Mouse (Mus musculus) brain, embryonic 14.5 days (tissue): ENCODE results near the gene Il21. TPM values are rescaled to one million over a fixed set of nuclear protein-coding genes. Genes with fewer than 3 reads are reported as not detected.

Experiments used
- DNase-seq: peaks from one replicate; pipeline ENCODE4 v3.0.0-alpha.2; 2011; ENCODE audit warnings: low read depth
- CTCF ChIP-seq: fragments of 200-500 bp; IDR thresholded peaks from 2 replicates; pipeline ENCODE4 v1.5.1; 2012; ENCODE audit warnings: inconsistent platforms, mild to moderate bottlenecking, moderate library complexity, borderline replicate concordance; ENCODE audit not compliant: insufficient read depth, insufficient read length; ENCODE audit errors: extremely low read depth
- POLR2A ChIP-seq: fragments of 200-500 bp; IDR thresholded peaks from 2 replicates; pipeline ENCODE4 v1.6.1; 2012; ENCODE audit warnings: mild to moderate bottlenecking, inconsistent platforms, borderline replicate concordance; ENCODE audit not compliant: poor library complexity, insufficient read depth, insufficient read length, severe bottlenecking; ENCODE audit errors: extremely low read depth
- polyA plus RNA-seq: library from polyadenylated mRNA; depleted of rRNA; stranded (reverse); fragments of >200 nt; gene quantifications from 2 replicates; pipeline ENCODE4 v1.2.3, GENCODE M21; 2012

The Il21 gene
- polyA plus RNA-seq, 1 experiment, result not detected

DNA sequence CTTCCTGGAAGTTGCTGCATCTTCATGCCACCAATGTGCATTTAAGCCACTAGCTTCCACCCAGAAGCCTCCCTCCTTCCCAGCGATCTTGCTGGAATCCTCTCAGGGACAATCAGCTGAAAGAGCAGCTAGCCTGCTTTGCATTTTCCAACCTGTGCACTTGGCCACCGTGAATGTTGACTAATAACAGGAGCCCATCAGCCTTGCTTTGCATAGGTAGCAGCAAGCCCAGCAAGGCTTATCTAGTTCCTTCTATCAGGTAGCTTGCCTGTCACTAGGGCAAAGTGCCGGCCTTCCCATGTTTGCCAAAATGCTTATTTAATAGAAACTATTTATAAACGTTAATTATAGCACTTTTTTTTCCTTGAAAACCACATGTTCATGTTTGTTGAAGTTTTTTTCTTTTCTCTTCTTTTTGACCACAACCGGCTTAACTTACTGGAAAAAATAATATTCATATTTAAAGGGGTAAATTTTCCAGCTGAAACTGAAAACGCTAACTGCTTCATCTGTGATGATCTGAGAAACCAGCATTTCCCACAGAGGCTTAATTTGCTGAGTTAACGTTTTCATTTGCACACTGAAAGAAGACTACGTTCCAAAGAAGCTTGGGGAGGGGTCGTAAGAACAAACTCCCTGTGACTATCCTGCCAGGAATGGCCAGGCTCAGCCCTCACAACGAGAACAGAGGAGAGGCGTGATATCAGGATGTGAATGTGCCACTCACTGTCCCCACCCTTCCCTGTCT is 3.2 kb downstream of the Il21 start:
- TF ChIP-seq CTCF (no peak), POLR2A (no peak)

DNA sequence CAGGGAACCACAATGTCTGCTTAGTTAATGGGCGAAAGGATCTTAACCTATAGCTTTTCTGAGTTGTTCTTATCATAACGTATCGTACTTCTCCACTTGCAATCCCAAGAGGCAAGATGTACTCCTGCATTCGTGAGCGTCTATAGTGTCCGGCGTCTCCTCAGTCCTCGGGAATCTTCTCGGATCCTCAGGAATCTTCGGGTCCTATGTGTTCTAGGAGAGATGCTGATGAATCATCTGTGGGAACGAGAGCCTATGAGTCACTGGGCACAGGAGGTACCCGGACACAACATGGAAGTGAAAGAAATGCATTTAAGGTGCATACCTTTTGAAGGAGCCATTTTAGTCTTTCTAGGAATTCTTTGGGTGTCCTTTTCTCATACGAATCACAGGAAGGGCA is 7.3 kb downstream of the Il21 start:
- no peak for DNase-seq
- TF ChIP-seq POLR2A (no peak), CTCF (no peak)

More for the DNA sequence above, 3.2 kb downstream of the Il21 start:
- no peak for DNase-seq

DNA sequence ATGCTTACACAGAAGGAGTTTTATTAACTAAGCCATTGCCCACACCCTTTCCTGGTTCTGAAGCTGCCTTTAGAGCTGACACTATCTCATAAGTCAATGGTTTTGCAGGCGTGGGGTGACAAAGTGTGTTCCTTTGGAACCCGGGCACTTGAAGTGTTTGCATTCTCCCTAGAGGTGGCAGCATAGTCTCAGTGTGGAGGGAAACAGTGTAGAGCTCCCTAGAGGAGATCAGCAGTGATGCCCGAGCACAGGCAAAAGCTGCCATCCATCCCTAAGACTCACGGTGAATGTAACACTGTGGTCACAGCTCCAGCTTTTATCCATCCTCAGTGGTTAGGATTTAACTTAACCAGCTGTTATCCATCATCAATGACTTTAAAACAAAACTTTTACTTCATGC is 13.4 kb downstream of the Il21 start:
- peak; percentile 59 for DNase-seq
- TF ChIP-seq POLR2A, result no peak
- TF ChIP-seq CTCF, result peak; percentile 64; the same call in 1 of the 2 replicates

DNA sequence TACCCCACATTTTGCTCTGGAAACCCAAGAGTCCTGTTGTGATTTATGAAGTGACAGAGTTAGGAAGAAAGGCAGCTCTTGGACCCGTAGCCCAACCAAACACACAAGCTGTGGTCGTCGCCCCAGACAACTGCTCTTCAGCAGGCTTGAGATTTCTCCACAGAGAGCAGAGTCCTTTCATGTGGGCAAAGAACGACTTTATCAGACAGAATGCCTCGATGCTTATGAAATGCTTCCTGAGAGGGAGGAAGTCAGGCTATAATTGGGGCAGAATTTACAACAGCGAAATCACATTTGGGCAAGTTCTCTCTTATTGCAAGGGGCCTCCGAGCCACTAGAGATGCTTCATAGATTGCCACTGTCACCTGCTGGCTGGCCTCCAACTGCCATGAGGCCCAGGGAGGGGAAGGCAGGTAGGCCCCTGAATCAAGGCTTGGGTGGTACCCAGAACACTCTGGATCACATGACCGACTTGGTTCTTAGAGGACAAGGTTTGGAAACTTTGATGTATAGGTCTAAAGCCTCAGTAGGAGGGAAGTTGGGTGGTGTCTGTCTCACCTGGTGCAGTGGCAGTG is 27.1 kb downstream of the Il21 start:
- no peak for TF ChIP-seq CTCF
- no peak for DNase-seq

DNA sequence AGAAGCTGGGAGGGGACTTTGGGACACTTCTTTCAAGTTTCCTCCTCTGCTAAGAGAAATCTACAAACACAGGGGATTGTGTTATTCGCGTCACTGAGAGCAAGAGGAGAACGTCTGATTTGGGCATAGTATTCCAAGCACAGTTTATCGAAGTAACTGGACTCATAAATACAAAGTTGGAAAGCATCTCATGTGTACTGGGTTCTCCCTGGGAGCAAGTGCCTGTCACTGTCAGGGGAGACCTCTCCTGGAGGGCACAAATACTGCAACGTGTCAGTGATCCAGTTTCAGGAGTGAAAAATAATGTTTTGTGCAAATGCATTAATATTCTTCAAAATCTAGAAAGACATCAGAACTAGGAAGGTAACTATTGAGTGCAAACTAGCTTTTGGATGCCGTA is 27.9 kb downstream of the Il21 start:
- TF ChIP-seq CTCF (peak; percentile 62; the same call in 1 of the 2 replicates), POLR2A (no peak)
- peak; percentile 58 for DNase-seq

DNA sequence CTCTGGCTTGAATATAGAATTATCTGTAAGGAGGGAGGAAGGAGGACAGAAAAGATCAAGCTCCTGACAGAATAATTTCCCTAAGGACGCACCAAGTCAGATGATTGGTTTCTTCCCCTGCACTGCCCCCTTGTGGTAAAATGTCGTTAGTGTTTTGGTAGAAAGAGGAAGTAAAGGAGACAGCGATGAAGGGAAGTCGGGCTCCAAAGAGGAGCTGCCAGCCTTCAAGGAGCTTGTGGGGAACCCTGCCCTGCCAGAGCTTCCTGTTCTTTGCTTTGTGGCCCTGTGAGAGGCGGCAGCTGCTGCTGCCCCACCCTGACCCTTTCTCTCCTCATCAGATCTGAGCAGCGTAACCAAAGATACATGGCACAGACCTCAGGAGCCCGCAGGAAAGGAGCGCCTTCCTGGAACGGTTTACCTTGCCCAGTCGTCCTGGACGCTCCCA is 28.4 kb downstream of the Il21 start:
- peak; percentile 83; the same call in 1 of the 2 replicates for TF ChIP-seq CTCF
- no peak for TF ChIP-seq POLR2A
- peak; percentile 94 for DNase-seq

DNA sequence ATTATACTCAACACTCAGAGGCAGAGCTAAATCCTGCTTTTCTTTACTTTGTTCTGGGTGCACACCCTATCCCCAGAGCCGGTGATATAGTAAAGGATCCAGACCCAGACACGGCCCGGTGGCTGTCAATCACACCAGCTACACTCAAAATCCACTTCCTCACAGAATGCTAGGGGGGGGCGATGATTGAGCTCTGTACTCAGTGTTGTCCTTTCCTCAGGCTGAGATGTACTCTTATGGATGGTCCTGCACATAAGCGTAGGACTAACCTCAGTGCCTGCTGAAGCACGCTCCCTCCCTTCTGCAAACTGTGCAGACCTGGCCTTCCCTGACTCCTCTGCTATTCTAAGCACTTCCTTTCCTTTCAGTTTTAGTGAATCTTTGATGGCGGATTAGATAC is 29.6 kb downstream of the Il21 start:
- TF ChIP-seq POLR2A, result no peak
- no peak for TF ChIP-seq CTCF

DNA sequence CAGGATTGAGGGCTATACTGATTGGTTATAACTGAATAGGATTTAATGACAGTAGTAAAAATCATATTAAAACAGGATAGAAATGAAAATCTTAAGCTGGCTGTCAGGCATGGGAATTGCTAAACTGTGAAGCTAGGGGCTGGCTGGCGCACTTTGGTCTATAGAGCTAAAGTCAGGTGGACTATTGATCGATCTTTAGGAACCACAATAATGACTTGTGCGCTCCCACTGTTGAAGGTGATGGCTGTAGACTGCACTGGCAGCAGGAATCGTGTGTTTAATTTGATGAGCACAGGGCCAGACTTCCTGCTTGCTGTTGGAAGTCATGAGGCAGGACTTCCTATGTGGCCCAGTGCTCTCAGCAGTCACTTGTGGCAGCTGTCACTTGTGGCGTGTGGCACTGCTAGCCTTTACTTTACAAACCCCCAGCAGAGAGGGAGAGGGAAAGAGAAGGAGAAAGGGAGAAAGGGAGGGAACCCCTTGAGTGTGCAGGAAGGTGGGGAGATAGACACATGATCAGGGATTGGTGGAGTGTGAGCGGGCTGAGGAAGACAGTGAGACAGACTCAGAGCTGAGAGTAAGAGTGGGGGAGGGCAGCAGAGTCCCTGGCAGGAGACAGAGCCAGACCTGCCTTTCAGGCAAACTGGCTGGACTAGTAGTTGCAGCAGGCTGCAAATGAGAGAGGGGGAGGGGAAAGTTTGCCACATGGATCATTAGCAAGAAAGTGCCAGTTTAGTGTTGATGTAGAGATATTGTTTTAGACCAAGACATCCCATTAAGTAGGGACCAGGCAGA is 31.1 kb downstream of the Il21 start:
- peak; percentile 37 for DNase-seq
- TF ChIP-seq CTCF, result no peak
- TF ChIP-seq POLR2A, result no peak

More for the DNA sequence above, 29.6 kb downstream of the Il21 start:
- peak; percentile 19 for DNase-seq

DNA sequence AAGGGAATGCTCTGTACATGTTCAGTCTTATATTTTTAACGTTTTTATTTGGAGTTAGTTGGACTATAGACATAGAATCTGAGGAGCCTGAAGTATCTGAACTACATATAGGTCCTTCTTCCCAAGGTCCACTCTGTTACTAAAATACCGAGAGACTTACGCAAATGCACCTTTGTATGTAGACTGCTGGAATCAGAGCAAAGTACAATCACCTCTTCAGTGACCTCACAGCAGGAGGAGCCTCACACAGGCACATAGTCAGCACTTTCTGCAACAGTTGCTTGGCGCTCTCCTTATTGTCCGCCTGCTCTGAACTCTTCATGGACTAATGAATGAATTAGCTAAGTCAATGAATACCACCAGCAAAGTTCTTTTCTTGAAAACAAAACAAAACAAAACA is 34.1 kb downstream of the Il21 start:
- TF ChIP-seq POLR2A, result no peak
- TF ChIP-seq CTCF, result no peak
- no peak for DNase-seq

DNA sequence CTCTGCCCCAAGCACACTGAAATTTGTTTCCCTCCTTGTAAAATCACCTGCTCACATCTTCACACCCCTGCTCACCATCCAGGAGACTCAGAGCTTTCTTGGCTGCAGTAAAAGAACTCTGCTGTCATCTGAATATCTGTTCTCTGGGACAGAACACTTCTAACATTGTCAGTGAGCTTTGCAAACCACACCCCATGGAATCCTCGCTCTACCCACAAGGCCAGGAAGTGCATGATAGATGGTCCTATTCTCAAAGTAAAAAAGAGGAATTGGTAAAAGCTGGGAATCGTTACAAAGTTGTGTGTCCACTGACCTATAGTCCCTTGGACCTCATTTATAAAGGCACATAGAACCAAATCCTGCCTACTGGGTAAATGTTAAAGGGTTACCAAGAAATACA is 40.5 kb downstream of the Il21 start:
- TF ChIP-seq POLR2A (no peak), CTCF (no peak)
- no peak for DNase-seq

DNA sequence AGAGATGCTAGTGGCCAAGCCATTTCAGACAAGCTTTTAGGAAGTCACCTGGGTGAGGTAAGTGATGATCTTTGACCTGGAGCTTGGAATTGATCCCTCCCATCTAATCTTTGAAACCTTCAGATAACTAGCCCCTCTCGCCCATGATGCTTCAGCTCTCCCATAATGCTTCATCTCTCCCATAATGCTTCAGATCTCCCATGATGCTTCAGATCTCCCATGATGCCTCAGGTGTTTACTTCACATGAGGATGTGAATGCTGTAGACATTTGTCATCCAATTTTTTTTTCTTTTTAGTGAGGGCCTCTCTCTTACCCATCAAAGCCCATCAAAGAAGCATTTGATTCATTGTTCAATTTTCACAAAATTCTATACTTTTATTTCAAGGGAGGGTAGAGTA is 46.9 kb downstream of the Il21 start:
- no peak for DNase-seq
- no peak for TF ChIP-seq POLR2A
- TF ChIP-seq CTCF, result no peak
